ENCODE assay signal across 15 mouse cellular contexts in genomic region chr6:61581696-61582095, GRCm38 (mm10).
"Had no signal": no experiment of that assay in that cellular context is flagged by ENCODE, and none has a peak within 500 bp of the region (broad histone marks: within the 10 kb centered on the region; RNA-seq: fewer than 3 reads in every experiment).

No protein-coding gene starts in this region.

- H3K4me3 ChIP-seq: kidney, embryonic 15.5 days; left cerebral cortex, adult 2 months; liver, embryonic 13.5 days had no signal

- H3K9ac ChIP-seq: kidney, embryonic 15.5 days; liver, embryonic 13.5 days had no signal

- H3K4me1 ChIP-seq: kidney, embryonic 15.5 days; liver, embryonic 13.5 days had no signal

- H3K27me3 ChIP-seq: kidney, embryonic 15.5 days; liver, embryonic 13.5 days had no signal

- H3K36me3 ChIP-seq: kidney, embryonic 15.5 days; liver, embryonic 13.5 days had no signal

- DNase-seq: kidney, adult 8-10 months; kidney, postnatal 14 days; kidney, postnatal 4 days; layer of hippocampus, postnatal 36 days; liver, embryonic 13.5 days; lung, adult 2 months; lung, postnatal 14 days; lung, postnatal 4 days; midbrain, embryonic 14.5 days; thymus, adult 2 months; thymus, postnatal 14 days; thymus, postnatal 4 days had no signal

- H3K27ac ChIP-seq: kidney, embryonic 15.5 days; left cerebral cortex, adult 2 months; liver, embryonic 13.5 days had no signal

- H3K4me2 ChIP-seq: kidney, embryonic 15.5 days; liver, embryonic 13.5 days; midbrain, embryonic 11.5 days had no signal

- H3K9me3 ChIP-seq: kidney, embryonic 15.5 days; liver, embryonic 13.5 days had no signal
